In genomic region chr2:116358145-116358544, GRCm38 (mm10) we compare ENCODE assay signal across 16 mouse cellular contexts.
"Had no signal": no experiment of that assay in that cellular context is flagged by ENCODE, and none has a peak within 500 bp of the region (broad histone marks: within the 10 kb centered on the region; RNA-seq: fewer than 3 reads in every experiment).

No protein-coding gene starts in this region.

- H3K4me1 ChIP-seq: lung, embryonic 15.5 days; megakaryocyte, embryonic 14.5 days; midbrain, embryonic 13.5 days; midbrain, embryonic 15.5 days; neural tube, embryonic 12.5 days had no signal

- H3K9me3 ChIP-seq: lung, embryonic 15.5 days; midbrain, embryonic 13.5 days; midbrain, embryonic 15.5 days; neural tube, embryonic 12.5 days had no signal

- H3K36me3 ChIP-seq: lung, embryonic 15.5 days; midbrain, embryonic 13.5 days; midbrain, embryonic 15.5 days; neural tube, embryonic 12.5 days had no signal

- DNase-seq: liver, postnatal 0 days; lung, adult 2 months; lung, postnatal 14 days; lung, postnatal 36 days; right cerebral cortex, postnatal 14 days; right cerebral cortex, postnatal 4 days; spleen, adult 18-20 months; thymus, adult 18-20 months; thymus, postnatal 14 days; thymus, postnatal 4 days had no signal

- H3K4me3 ChIP-seq: lung, embryonic 15.5 days; megakaryocyte, embryonic 14.5 days; midbrain, embryonic 13.5 days; midbrain, embryonic 15.5 days; neural tube, embryonic 12.5 days had no signal

- H3K27ac ChIP-seq: lung, embryonic 15.5 days; macrophage; midbrain, embryonic 13.5 days; midbrain, embryonic 15.5 days; neural tube, embryonic 12.5 days had no signal

- H3K9ac ChIP-seq: liver, postnatal 0 days; lung, embryonic 15.5 days; midbrain, embryonic 13.5 days; midbrain, embryonic 15.5 days; neural tube, embryonic 12.5 days had no signal
